Mouse (Mus musculus) adrenal gland, postnatal 36 days (tissue): ENCODE results near the gene Pikfyve. TPM values are rescaled to one million over a fixed set of nuclear protein-coding genes. Genes with fewer than 3 reads are reported as not detected.
"Not testable (repeated sequence)": the region's sequence is repeated elsewhere in the genome, so short reads cannot be mapped to it uniquely, and the experiment has no call there.

Source experiments
- DNase-seq, 2 experiments: peaks; one replicate each; pipeline ENCODE4 v3.0.0; 2021; ENCODE audit warnings: mixed read lengths in 1 of 2
- total RNA-seq, 2 experiments: library from RNA; stranded (reverse); gene quantifications; 2 replicates each; pipeline ENCODE4 v1.2.3; 2021

Pikfyve gene
- total RNA-seq, 2 experiments from 2014 or later = 36.8 to 37.0 TPM

DNA sequence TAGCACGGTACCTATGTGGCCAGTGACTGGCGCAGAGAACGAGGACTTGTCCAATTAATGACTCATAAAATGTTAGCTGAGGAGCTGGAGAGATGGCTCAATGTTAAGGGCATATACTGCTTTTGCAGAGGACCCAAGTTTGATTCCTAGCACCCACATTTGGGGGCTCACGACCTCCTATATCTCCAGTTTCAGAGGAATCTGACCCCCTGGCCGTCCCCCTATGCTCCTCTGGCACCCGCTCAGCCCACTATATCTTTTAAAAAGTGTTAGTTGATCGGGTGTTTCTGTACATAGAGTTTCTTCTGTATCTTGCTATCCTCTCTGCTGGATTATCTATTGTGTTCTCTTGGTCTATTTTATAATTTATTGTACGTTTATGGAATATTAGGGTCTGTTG, 1.5 kb upstream of the Pikfyve start:
- DNase-seq = no peak

DNA sequence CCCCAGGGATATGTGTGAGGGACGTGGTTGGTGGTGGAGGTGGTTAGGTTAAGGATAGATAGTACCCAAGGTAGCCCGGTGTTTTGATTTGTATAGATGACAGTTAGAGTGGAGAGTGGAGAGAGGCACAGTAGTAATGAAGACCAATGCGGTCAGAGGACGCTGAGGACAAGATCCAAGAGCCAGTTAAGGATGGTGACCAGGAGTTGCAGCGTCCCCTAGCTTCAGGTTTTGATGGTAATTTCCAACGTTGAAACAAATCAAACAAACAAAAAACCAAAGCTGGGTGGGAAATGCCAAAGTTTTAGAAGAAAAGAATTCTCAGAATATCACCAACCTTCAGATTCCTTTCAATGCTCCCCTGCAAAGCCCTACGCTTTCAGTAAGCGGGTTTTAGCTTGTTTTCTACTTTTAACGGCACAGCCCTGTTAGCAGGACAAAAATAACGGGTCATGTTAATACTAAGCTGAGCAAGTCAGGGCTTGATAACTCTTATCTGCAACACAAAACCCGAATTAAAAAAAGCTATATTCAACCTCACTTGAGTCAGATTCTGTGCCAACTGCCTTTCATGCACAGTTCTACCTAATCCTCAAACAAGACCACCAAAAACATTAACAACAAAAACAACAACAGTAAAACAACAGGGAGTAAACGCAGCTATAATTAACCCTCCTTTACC, 818 bp upstream of the Pikfyve start:
- DNase-seq = peak in 1 of 2 experiments; percentile 43

- no peak for DNase-seq
Measured at GRCm38 (mm10) chr1:65187074-65187430, 569 bp downstream of the Pikfyve start.

DNA sequence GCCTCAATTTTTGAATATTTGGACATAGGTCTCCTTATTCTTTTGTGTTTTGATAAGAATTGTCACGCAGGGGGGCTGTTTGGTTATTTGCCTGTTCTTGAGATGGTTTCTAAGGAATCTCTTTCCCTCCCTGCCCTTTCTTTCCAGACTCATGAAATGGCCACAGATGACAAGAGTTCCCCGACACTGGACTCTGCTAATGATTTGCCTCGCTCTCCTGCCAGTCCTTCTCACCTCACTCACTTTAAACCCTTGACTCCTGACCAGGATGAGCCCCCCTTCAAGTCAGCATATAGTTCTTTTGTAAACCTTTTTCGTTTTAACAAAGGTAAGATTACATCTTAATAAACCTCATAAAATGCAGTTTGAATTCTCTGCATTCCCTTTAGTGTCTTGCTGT, 3.7 kb downstream of the Pikfyve start:
- DNase-seq = no peak

DNA sequence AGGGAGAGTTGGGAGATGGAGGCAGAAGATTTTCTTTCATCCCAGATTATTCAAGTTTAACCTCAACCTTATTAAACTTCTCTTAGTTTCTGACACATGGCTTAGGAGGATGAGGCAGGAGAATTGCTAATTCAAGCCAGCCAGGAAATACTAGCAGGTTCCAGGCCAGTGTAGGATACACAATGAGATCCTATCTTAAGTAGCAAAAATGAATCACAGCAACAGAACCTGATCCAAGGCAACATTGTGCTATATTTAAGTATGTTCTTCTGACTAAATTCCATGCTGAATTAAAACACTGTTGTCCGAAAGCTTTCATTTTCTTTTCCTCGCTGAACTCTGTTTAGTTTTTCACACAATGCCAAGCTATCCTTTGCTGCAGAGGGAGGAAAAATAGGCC, 6.7 kb downstream of the Pikfyve start:
- no peak for DNase-seq

DNA sequence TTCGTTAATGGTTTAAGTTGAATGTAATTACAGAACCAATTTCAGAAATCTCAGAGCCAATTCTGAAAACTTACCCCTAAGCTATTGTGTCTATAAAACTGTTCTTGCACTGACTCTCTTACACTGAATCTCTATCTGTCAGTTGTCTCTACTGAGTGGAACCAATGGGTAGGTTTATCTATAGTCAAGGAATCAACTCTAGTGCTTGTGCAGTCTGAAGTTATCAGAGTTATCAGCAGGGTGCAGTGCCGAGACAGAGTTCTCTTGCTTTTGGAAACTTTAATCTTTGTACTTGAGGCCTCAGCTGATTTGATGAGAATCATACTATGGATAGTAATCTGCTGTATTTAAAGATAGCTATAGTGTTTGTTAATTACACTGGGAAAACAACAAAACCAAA, 11.9 kb downstream of the Pikfyve start:
- DNase-seq = no peak

DNA sequence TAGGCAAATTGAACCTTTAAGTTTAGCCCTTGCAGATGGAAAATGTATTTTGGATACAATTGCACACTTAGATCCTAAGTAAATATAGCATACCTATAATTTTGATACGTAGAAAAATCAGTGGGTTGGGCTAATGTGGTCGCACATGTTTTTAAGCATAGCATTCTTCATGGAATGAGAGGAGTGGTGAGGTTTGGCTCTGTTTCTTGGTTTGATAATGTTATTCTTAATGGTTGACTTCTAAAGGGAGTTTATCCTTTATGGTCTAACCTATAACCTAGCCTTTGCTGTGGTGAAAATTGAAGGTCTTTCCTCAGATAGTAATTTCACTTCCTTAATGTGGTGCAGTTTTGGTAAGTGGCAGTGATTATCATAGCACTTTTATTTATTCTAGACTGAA, 12.4 kb downstream of the Pikfyve start:
- no peak for DNase-seq

DNA sequence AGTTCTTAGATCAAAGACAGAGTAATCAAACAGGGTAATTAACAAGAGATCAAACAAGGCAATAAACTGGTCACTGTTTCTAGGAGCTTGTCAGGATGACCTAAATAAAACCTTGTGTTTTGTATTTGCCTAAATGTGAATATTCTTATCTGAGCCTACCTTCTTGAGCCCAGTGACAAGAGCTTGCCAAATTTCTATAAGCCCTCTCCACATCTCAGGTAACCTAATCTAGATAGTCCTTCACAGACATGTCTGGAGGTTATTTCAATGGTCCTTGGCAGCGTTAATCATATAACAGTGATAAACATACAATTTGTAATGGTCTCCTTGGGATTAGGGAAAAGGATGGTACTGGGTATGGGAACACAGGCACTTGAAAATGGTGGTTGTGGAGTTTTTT, 17.8 kb downstream of the Pikfyve start:
- DNase-seq = no peak

- DNase-seq = no peak
Measured at GRCm38 (mm10) chr1:65213214-65213613, 26.7 kb downstream of the Pikfyve start.

DNA sequence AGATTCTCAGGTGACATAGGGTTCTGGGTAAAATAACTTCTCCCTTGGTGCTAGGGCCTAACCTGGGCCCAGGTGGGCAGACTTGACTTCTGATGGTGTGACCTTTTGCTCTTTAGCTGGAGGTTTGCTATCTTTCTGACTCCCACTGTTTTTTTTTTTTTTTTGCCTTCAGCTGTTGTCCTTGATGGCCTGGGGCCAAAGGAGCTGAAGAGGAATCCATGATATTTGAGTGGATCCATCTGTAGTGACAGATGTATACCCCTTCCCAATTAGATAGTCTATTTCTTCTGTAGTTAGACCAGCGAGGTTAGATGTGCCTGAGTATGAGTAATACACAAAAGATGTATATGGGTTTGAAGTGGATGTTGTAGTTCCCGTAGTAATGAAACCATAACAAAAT, 31.1 kb downstream of the Pikfyve start:
- DNase-seq = no peak

DNA sequence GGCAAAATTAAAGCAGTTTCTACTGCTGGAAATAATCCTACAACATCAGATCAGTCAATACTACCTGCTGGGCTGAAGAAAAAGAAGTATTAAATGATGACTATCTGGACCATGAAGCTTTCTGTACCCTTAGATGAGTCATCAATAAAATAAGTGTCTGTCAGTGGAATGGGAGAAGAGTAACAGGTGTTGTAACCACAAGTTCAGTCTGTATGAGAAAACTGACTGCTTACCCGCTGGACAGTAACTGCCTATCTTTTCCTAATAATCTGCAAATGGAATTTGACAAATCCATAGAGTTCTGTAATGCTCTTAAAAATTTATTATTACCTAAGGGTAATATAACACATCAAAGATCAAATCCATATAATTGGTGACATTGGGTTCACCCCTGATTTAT, 31.5 kb downstream of the Pikfyve start:
- DNase-seq = no peak

DNA sequence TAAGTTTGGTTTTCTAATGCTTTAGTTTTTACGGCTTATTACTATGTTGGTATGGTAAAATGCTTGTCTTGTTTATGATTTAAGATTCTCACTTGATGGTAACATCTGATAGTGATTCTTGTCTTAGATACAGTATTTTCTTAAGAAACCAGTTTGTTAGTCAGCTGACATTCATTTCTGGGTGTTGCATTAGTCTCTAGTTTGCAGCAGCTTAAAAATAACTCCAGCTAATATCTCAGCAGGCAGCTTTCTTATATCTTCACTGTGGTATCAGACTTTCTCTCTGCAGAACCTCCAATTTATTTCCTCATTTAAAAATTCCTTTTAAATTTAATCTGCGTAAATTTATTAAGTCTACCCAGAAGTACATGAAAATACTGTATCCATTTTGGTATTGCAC, 37.2 kb downstream of the Pikfyve start:
- no peak for DNase-seq

DNA sequence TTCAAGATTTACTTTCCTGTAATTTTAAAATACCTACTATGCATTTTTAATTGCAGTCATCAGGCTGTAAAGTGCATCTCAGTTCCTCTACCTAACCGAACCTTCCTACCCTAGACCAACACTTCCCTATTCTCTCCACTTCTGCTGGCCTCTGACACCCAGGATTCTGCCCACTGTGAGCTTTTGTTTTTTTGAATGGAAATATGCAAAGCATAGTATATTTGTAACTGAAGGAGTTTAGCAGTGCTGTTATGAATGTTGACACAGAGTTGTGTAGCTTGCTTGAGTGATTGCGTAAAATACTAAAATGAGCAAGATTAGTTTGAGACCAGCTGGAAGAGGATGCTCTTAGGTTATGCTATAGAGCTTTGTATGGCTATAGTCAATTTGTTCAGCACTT, 41.2 kb downstream of the Pikfyve start:
- DNase-seq = no peak

- not testable (repeated sequence) for DNase-seq
Measured at GRCm38 (mm10) chr1:65229768-65230167, 43.3 kb downstream of the Pikfyve start.

GRCm38 (mm10) chr1:65230566-65230965, 44.1 kb downstream of the Pikfyve start:
- DNase-seq = no peak

DNA sequence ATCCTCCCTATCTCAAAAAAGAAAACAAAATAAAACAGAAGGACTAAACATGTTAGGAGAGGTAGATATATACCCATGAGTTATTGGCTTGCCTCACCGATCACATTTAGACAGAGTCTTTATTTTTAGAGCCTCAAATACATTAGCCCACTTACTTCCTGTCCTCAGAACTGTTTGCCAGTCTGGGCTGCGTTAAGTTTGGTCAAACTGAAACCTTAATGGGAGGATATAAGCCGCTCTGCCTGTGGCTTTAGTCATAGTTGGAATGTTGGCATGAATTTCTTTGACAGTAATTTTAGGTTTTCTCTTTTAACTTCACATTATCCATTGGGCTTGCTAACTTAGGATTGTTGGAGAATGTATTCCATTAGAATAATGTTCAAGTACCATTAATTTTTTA, 51.2 kb downstream of the Pikfyve start:
- no peak for DNase-seq

GRCm38 (mm10) chr1:65245637-65246036, 59.2 kb downstream of the Pikfyve start:
- peak; percentile 43 to 59 for DNase-seq

- no peak for DNase-seq
Measured at GRCm38 (mm10) chr1:65280461-65280860, 94.0 kb downstream of the Pikfyve start.

DNA sequence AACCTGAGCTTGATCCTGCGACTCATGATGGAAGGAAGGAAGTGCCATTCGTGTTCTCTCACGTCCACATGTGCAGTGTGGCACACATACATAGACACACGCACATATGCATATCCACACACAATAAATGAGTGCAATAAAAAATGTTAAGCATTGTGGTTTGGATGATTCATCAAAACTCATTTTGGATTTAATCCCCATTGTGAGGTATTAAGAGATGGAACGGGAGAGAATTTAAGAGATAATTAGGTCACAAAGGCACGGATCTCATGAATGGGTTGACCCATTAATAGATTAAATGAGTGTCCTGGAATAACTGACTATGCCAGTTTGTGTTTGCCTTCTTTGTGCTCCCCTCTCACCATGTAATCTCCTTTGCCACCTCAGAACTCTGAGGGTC, 95.3 kb downstream of the Pikfyve start, which contains the start of gene Pth2r:
Pth2r (plus strand) TSS at position 301 of the 400 bp plus-strand sequence.
- DNase-seq = no peak

DNA sequence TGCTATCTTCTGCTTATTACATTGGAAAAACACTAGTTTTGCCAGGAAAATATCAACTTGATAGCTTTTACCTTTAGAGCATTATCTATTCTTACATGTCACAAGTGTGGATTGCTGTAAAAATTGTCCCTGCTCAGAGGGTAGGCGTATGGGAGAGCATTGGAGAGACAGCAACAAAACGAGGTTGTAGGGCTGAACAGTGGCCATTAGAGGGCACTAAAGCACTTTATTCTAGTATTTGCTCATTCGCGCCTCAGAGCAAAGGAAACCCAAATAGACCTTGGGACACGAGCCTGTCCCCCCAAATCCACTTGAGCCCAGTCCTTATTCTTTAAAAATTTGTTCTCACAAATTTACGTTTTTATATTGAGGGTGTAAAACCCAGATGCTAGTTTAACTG, 96.3 kb downstream of the Pikfyve start:
- DNase-seq = peak; percentile 29 to 49

GRCm38 (mm10) chr1:65308476-65308875, 122.0 kb downstream of the Pikfyve start:
- peak; percentile 27 to 48 for DNase-seq

DNA sequence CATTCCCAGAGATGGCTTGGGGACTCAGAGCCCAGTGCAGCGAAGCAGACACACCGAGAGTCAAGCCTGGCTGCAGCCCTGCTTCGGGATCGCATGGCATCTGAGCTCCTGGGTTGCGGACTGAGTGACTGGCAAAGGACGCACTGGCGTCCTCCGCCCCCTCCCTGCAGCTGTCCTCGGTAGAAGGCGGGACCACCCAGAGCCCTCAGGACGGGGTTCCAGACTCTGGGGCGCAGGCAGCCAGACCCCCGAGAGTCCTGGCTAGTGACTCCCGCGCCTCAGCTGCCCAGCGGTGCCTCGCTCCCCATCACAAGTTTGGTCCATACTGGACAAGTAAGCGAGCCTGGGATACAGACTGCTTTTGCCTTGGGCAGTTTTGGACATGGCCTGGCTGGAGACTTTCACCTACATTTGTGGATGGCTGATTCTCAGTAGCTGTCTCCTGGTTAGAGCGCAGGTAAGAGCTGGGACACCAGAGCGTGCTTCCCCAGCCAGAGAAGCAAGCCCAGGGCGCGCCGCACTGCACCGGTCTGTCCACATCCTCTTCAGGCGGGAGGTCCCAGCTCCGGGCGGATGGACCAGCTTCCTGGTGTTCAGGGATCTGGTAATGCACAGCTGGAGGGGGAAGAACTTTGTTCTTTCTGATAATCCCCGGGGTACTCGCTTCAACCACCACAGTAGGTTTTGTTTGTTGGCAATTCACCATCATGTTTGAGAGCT, 124.9 kb downstream of the Pikfyve start:
- DNase-seq = no peak

DNA sequence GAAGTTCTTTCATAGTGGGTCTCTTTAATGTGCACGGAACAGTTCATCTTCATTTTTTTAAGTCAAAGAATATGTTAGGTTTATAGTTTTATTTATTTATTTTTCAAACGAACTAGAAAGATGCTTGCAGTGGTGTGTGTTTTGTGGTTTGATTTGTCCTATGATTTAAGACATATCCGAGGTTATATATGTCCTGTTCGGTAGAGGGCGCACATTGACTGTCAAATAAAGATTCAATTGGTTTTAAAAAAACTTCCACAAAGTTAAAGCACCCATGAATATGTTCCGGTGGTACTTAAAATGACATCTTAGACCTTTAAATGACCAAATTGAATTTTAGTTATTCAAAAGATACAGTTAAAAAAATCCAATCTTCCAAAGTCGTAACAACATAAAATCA, 125.6 kb downstream of the Pikfyve start:
- DNase-seq = peak in 1 of 2 experiments; percentile 27

GRCm38 (mm10) chr1:65312896-65313295, 126.4 kb downstream of the Pikfyve start:
- DNase-seq = peak in 1 of 2 experiments; percentile 22
